Mouse (Mus musculus) erythroblast, embryonic 14.5 days (primary cell): ENCODE data around the gene Slc22a23. TPM values are rescaled to one million over a fixed set of nuclear protein-coding genes. Genes with fewer than 3 reads are reported as not detected.

Source experiments
- H3K27me3 ChIP-seq: 2 replicates; pipeline ENCODE4 v1.6.1; 2012; ENCODE audit warnings: inconsistent platforms; ENCODE audit not compliant: control insufficient read depth
- H3K36me3 ChIP-seq: 2 replicates; pipeline ENCODE4 v1.6.1; 2012; ENCODE audit warnings: mild to moderate bottlenecking, inconsistent platforms; ENCODE audit not compliant: control insufficient read depth
- H3K4me1 ChIP-seq: 2 replicates; pipeline ENCODE4 v1.6.1; 2012; ENCODE audit warnings: inconsistent platforms; ENCODE audit not compliant: control insufficient read depth
- H3K4me3 ChIP-seq: replicated peaks from 2 replicates; pipeline ENCODE3; 2012; ENCODE audit warnings: moderate library complexity, mild to moderate bottlenecking, inconsistent platforms
- H3K9me3 ChIP-seq: 2 replicates; pipeline ENCODE4 v1.6.1; 2012; ENCODE audit warnings: low read length, inconsistent platforms, mixed read lengths; ENCODE audit not compliant: control insufficient read depth
- GATA1 ChIP-seq: IDR thresholded peaks from 2 replicates; pipeline ENCODE4 v1.6.1; 2012; ENCODE audit warnings: low read length, inconsistent platforms, mixed read lengths
- TAL1 ChIP-seq: IDR thresholded peaks from 3 replicates; pipeline ENCODE4 v1.6.1; 2012; ENCODE audit warnings: low read length, inconsistent platforms, mixed read lengths
- polyA plus RNA-seq: library from polyadenylated mRNA; stranded (reverse); fragments of >175 nt; gene quantifications from 2 replicates; pipeline ENCODE4 v1.2.3, GENCODE M21; 2012

Slc22a23 gene
- polyA plus RNA-seq, 1 experiment: 14.3 TPM

GRCm38 (mm10) chr13:34219728-34220127 lies 125.3 kb downstream of the Slc22a23 start:
- H3K27me3 ChIP-seq: no peaks in the 10 kb centered on the region
- TF ChIP-seq TAL1 (no peak), GATA1 (no peak)
- peaks cover 5% of the 10 kb centered on the region; the same call in 1 of the 2 replicates for H3K4me1 ChIP-seq
- H3K4me3 ChIP-seq: no peak overlapping the region
- H3K9me3 ChIP-seq: no peaks in the 10 kb centered on the region
- H3K36me3 ChIP-seq: peaks cover 91% of the 10 kb centered on the region

- TF ChIP-seq GATA1 (no peak), TAL1 (no peak)
- Histone ChIP-seq H3K9me3 (no peaks in the 10 kb centered on the region), H3K36me3 (peaks cover 92% of the 10 kb centered on the region), H3K4me1 (peaks cover 5% of the 10 kb centered on the region; the same call in 1 of the 2 replicates), H3K4me3 (no peak overlapping the region), H3K27me3 (no peaks in the 10 kb centered on the region)
Measured at GRCm38 (mm10) chr13:34218776-34219175, 126.2 kb downstream of the Slc22a23 start.

- TF ChIP-seq TAL1 (no peak), GATA1 (no peak)
- Histone ChIP-seq H3K4me1 (peaks cover 3% of the 10 kb centered on the region; the same call in 1 of the 2 replicates), H3K36me3 (peaks cover 93% of the 10 kb centered on the region), H3K4me3 (no peak overlapping the region), H3K27me3 (no peaks in the 10 kb centered on the region), H3K9me3 (no peaks in the 10 kb centered on the region)
Measured at GRCm38 (mm10) chr13:34214855-34215254, 130.1 kb downstream of the Slc22a23 start.

DNA sequence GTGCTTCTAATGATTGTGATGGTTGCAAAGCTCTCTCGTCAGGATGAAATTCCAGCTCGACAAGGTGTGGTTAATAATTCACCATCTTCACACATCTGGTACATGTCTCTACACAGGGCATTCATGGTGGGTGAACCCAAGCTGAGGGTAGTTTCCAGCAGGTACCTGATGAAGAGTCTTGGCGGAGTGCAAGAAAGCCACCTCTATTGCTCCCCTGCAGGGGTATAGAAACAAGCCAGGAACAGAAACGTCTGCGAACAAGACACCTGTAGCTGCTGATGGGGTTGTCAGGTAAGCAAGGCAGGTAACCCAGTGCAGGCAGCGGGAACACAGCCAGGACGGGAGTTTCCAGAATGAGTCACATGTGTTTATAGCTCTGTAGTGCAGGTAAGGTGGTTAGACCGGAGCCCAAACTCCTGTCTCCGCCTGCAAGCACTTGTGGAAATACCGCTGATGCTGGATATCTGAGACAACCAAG lies 132.2 kb downstream of the Slc22a23 start:
- Histone ChIP-seq H3K36me3 (peaks cover 92% of the 10 kb centered on the region), H3K4me3 (no peak overlapping the region), H3K4me1 (no peaks in the 10 kb centered on the region), H3K9me3 (no peaks in the 10 kb centered on the region), H3K27me3 (no peaks in the 10 kb centered on the region)
- TF ChIP-seq GATA1 (no peak), TAL1 (no peak)

GRCm38 (mm10) chr13:34211261-34211775 lies 133.7 kb downstream of the Slc22a23 start:
- no peak overlapping the region for H3K4me3 ChIP-seq
- TF ChIP-seq GATA1: no peak
- TF ChIP-seq TAL1: no peak
- peaks cover 94% of the 10 kb centered on the region for H3K36me3 ChIP-seq
- H3K4me1 ChIP-seq: no peaks in the 10 kb centered on the region
- no peaks in the 10 kb centered on the region for H3K9me3 ChIP-seq
- no peaks in the 10 kb centered on the region for H3K27me3 ChIP-seq

- no peak for TF ChIP-seq TAL1
- no peak for TF ChIP-seq GATA1
- no peaks in the 10 kb centered on the region for H3K27me3 ChIP-seq
- H3K9me3 ChIP-seq: no peaks in the 10 kb centered on the region
- H3K4me1 ChIP-seq: no peaks in the 10 kb centered on the region
- H3K4me3 ChIP-seq: no peak overlapping the region
- H3K36me3 ChIP-seq: peaks cover 94% of the 10 kb centered on the region
Measured at GRCm38 (mm10) chr13:34207714-34208470, 137.1 kb downstream of the Slc22a23 start.

- Histone ChIP-seq H3K4me1 (no peaks in the 10 kb centered on the region), H3K36me3 (peaks cover 94% of the 10 kb centered on the region), H3K9me3 (no peaks in the 10 kb centered on the region), H3K4me3 (no peak overlapping the region), H3K27me3 (no peaks in the 10 kb centered on the region)
- TF ChIP-seq TAL1 (no peak), GATA1 (no peak)
Measured at GRCm38 (mm10) chr13:34205216-34205615, 139.8 kb downstream of the Slc22a23 start.

DNA sequence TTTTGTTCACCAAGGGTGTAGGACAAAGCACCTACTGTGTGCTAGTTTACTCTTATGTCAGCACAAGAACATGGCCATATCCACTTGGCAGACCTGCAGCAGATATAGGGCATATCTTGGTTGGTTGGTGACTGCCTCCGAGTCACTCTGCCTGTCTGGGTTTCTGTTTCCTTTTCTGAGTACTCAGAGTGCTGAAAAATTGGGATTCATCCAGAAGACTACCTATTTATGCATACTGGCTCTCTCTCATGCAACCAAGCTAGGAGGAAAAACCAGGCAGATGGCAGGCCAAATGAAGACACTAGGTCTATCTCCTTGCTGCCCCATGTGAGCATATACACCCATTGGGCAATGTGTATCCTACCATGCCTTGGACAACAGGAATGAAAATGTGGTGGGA lies 149.3 kb downstream of the Slc22a23 start:
- Histone ChIP-seq H3K27me3 (no peaks in the 10 kb centered on the region), H3K4me3 (no peak overlapping the region), H3K36me3 (peaks cover 100% of the 10 kb centered on the region), H3K4me1 (no peaks in the 10 kb centered on the region), H3K9me3 (no peaks in the 10 kb centered on the region)
- TF ChIP-seq GATA1: no peak
- TF ChIP-seq TAL1: no peak

GRCm38 (mm10) chr13:34193384-34193783 lies 151.6 kb downstream of the Slc22a23 start:
- H3K4me1 ChIP-seq: no peaks in the 10 kb centered on the region
- H3K27me3 ChIP-seq: no peaks in the 10 kb centered on the region
- no peaks in the 10 kb centered on the region for H3K9me3 ChIP-seq
- no peak overlapping the region for H3K4me3 ChIP-seq
- TF ChIP-seq GATA1 (no peak), TAL1 (no peak)
- H3K36me3 ChIP-seq: peaks cover 100% of the 10 kb centered on the region
